Mouse (Mus musculus): ENCODE data around the gene Gm17332. TPM values are rescaled to one million over a fixed set of nuclear protein-coding genes. Genes with fewer than 3 reads are reported as not detected.
"Not testable (repeated sequence)": the region's sequence is repeated elsewhere in the genome, so short reads cannot be mapped to it uniquely, and the experiment has no call there.

Gm17332 gene
- polyA plus RNA-seq, 1 experiment from 2014 or later = not detected

DNA sequence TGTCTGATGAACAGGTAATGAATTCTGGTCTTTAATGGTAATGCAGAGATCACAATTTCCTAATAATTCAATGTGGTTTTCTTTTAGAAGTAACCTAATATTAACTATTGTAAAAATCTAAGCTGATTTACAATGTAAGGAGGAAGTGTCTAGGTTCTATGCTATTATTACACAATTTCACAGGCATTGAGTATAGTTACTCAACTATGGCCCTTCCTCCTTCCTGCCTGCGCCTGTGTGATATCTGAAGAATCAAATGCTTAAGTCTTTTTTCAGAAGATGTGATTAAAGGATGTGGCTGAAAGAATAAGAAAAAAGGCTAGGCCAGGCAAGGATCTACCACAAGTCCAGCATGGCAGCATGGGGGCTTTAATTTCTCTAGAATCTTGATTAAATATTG, 47.4 kb downstream of the Gm17332 start:
- not testable (repeated sequence) for H3K4me1 ChIP-seq; H3K27me3 ChIP-seq; H3K9me3 ChIP-seq (replicated peaks); H3K4me2 ChIP-seq (replicated peaks); ATAC-seq (ENCODE audit: insufficient number of reproducible peaks, low FRiP score, low TSS enrichment, low read depth); H3K27ac ChIP-seq (replicated peaks); H3K36me3 ChIP-seq; H3K4me3 ChIP-seq (replicated peaks); H3K9ac ChIP-seq
- WGBS = 81% methylated on average over 1 of the region's 1 CpGs

GRCm38 (mm10) chr11:31133726-31134125, 48.5 kb downstream of the Gm17332 start:
- not testable (repeated sequence) for H3K27ac ChIP-seq (replicated peaks); H3K4me3 ChIP-seq (replicated peaks); H3K9me3 ChIP-seq (replicated peaks); ATAC-seq (ENCODE audit: insufficient number of reproducible peaks, low FRiP score, low TSS enrichment, low read depth); H3K4me2 ChIP-seq (replicated peaks); H3K36me3 ChIP-seq; H3K9ac ChIP-seq; H3K27me3 ChIP-seq; H3K4me1 ChIP-seq
- WGBS = 66% methylated on average over 4 of the region's 4 CpGs

Other genes with a start within 250 kb of the Gm17332 start
- 13.0 and 13.5 TPM in 2 replicates for gene Erlec1, start 228.1 kb downstream of the Gm17332 start, polyA plus RNA-seq (2015; fragmentation: Nextera tagmentation; extraction: Ambion mirVana)
- gene Chac2, start 196.1 kb downstream of the Gm17332 start, polyA plus RNA-seq (2015; fragmentation: Nextera tagmentation; extraction: Ambion mirVana) = 16.2 and 17.6 TPM in 2 replicates
- 3.3 and 3.6 TPM in 2 replicates for gene Stc2, start 187.6 kb upstream of the Gm17332 start, polyA plus RNA-seq (2015; fragmentation: Nextera tagmentation; extraction: Ambion mirVana)

Data from embryonic facial prominence, embryonic 15.5 days (tissue).